Mouse (Mus musculus) embryonic fibroblast, embryonic 13.5 days (primary cell): ENCODE data around the gene Fhad1.

Source experiments
- CTCF ChIP-seq: IDR thresholded peaks from 2 replicates; pipeline ENCODE4 v1.5.1; 2011; ENCODE audit warnings: mild to moderate bottlenecking, control low read depth, low read length, moderate library complexity, borderline replicate concordance; ENCODE audit not compliant: insufficient read depth
- POLR2A ChIP-seq: IDR thresholded peaks from 2 replicates; pipeline ENCODE4 v1.6.1; 2011; ENCODE audit warnings: low read depth, mild to moderate bottlenecking, control low read depth, low read length, moderate library complexity

- no peak for TF ChIP-seq CTCF
- no peak for TF ChIP-seq POLR2A
Observed at GRCm38 (mm10) chr4:142059841-142060193, 44.9 kb upstream of the Fhad1 start.
